Mouse (Mus musculus): ENCODE measurements around the gene Pipox. TPM values are rescaled to one million over a fixed set of nuclear protein-coding genes. Genes with fewer than 3 reads are reported as not detected.
A peak's percentile ranks its signal among the peaks of the same experiment; 100 is the strongest.

Gene Pipox
- total and polyA plus RNA-seq, 2 experiments from 2014 or later: 3.6 to 5.1 TPM

DNA sequence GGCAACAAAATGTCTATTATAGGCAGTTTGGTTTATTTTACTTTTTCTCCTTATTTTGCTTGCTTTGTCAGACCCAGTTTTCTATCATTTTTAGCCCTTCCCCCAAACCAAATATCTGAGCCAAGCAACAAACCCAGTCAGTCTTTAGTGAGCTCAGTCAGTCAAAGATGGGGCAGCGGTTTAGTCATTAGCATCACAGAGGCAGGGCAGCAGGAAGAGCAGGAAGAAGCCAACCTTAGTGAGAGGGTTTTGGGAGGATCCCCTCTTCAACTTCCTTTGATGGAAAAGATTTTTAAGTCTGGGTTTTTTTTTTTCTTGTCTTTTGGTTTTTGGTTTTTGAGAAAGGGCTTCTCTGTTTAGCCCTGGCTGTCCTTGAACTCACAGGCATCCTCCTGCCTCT is 10.8 kb upstream of the Pipox start:
- Histone ChIP-seq H3K9me3 (ENCODE audit: low read length) (no peaks in the 10 kb centered on the region), H3K4me2 (ENCODE audit: low read depth, low read length, poor library complexity, severe bottlenecking) (no peak overlapping the region), H3K9ac (replicated peaks; ENCODE audit: low read length, poor library complexity, severe bottlenecking) (no peak overlapping the region), H3K4me3 (ENCODE audit: low read depth, low read length) (no peak overlapping the region), H3K4me1 (ENCODE audit: insufficient read depth, low read length) (peaks cover 11% of the 10 kb centered on the region; the same call in 1 of the 2 replicates), H3K36me3 (ENCODE audit: insufficient read depth, low read length) (no peaks in the 10 kb centered on the region), H3K27me3 (ENCODE audit: insufficient read depth, low read length) (no peaks in the 10 kb centered on the region), H3K27ac (ENCODE audit: low read depth, low read length) (no peak overlapping the region)
- TF ChIP-seq CTCF (IDR thresholded peaks at IDR 0.05): no peak
- DNase-seq (ENCODE audit: low spot score) (no peak), ATAC-seq (ENCODE audit: low FRiP score) (no peak)
- WGBS: 36% methylated on average over 1 of the region's 1 CpGs

DNA sequence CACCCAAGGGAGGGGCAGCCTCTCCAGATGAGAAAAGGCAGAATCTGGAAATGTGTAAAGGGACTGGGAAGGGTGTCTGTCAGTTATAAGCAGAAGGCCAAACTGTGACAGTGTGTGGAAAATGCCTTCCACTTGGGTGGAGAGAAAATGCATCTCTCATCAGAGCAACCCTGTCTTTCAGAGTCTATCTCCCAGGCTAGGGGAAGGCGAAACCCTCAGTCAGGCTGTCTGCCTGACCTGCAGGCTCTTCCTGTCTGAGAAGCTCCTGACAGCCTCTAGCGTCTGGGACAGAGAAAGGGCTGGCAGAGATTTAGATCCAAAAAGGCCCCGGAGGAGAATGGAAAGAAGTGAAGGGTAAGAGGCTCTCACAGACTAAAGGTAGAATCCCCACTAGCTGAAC is 9.9 kb upstream of the Pipox start:
- H3K9ac ChIP-seq (replicated peaks; ENCODE audit: low read length, poor library complexity, severe bottlenecking): no peak overlapping the region
- H3K27ac ChIP-seq (ENCODE audit: low read depth, low read length): peak overlapping the region; percentile 4
- DNase-seq (ENCODE audit: low spot score) (peak; percentile 59), ATAC-seq (ENCODE audit: low FRiP score) (no peak)
- peaks cover 7% of the 10 kb centered on the region; the same call in 1 of the 2 replicates for H3K4me1 ChIP-seq (ENCODE audit: insufficient read depth, low read length)
- H3K27me3 ChIP-seq (ENCODE audit: insufficient read depth, low read length): no peaks in the 10 kb centered on the region
- WGBS: 25% methylated on average over 3 of the region's 3 CpGs
- H3K4me3 ChIP-seq (ENCODE audit: low read depth, low read length): no peak overlapping the region
- no peaks in the 10 kb centered on the region for H3K9me3 ChIP-seq (ENCODE audit: low read length)
- peak; percentile 50 for TF ChIP-seq CTCF (IDR thresholded peaks at IDR 0.05)
- no peaks in the 10 kb centered on the region for H3K36me3 ChIP-seq (ENCODE audit: insufficient read depth, low read length)
- no peak overlapping the region for H3K4me2 ChIP-seq (ENCODE audit: low read depth, low read length, poor library complexity, severe bottlenecking)

- TF ChIP-seq CTCF (IDR thresholded peaks at IDR 0.05): no peak
- Histone ChIP-seq H3K4me2 (ENCODE audit: low read depth, low read length, poor library complexity, severe bottlenecking) (no peak overlapping the region), H3K36me3 (ENCODE audit: insufficient read depth, low read length) (no peaks in the 10 kb centered on the region), H3K4me3 (ENCODE audit: low read depth, low read length) (no peak overlapping the region), H3K27me3 (ENCODE audit: insufficient read depth, low read length) (no peaks in the 10 kb centered on the region), H3K4me1 (ENCODE audit: insufficient read depth, low read length) (peaks cover 14% of the 10 kb centered on the region), H3K27ac (ENCODE audit: low read depth, low read length) (0 out of 2 replicates have a peak overlapping the region, but pooled peaks have one; percentile 26), H3K9ac (replicated peaks; ENCODE audit: low read length, poor library complexity, severe bottlenecking) (no peak overlapping the region), H3K9me3 (ENCODE audit: low read length) (no peaks in the 10 kb centered on the region)
- WGBS: 38% methylated on average over 6 of the region's 8 CpGs
- DNase-seq (ENCODE audit: low spot score): peak; percentile 53
- ATAC-seq (ENCODE audit: low FRiP score): no peak
Observed at GRCm38 (mm10) chr11:77901775-77902355, 8.0 kb upstream of the Pipox start.

GRCm38 (mm10) chr11:77901366-77901765 is 7.5 kb upstream of the Pipox start:
- H3K36me3 ChIP-seq (ENCODE audit: insufficient read depth, low read length): no peaks in the 10 kb centered on the region
- TF ChIP-seq CTCF (IDR thresholded peaks at IDR 0.05): no peak
- DNase-seq (ENCODE audit: low spot score) (no peak), ATAC-seq (ENCODE audit: low FRiP score) (no peak)
- no peak overlapping the region for H3K4me3 ChIP-seq (ENCODE audit: low read depth, low read length)
- H3K27ac ChIP-seq (ENCODE audit: low read depth, low read length): 0 out of 2 replicates have a peak overlapping the region, but pooled peaks have one; percentile 26
- 36% methylated on average over 5 of the region's 5 CpGs for WGBS
- peaks cover 18% of the 10 kb centered on the region for H3K4me1 ChIP-seq (ENCODE audit: insufficient read depth, low read length)
- no peak overlapping the region for H3K9ac ChIP-seq (replicated peaks; ENCODE audit: low read length, poor library complexity, severe bottlenecking)
- H3K27me3 ChIP-seq (ENCODE audit: insufficient read depth, low read length): no peaks in the 10 kb centered on the region
- no peak overlapping the region for H3K4me2 ChIP-seq (ENCODE audit: low read depth, low read length, poor library complexity, severe bottlenecking)
- no peaks in the 10 kb centered on the region for H3K9me3 ChIP-seq (ENCODE audit: low read length)

DNA sequence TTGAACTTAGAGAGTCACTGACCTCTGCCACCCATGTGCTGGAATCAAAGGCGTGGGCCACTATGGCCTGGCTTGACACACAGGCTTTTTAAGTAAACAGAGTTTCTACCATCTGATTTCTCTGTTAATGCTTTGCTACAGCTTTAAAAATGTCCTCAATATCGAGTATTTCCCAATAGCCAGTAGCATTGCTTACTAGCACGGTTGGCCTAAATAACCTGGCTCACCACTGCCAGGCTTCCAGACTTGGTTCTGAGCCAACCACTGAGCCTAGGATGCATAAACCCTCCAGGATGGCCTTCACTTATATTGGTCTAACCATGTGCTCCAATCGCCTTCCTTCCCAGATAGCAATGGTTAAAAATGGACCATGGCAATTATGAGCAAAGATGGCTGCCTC is 6.8 kb upstream of the Pipox start:
- no peaks in the 10 kb centered on the region for H3K27me3 ChIP-seq (ENCODE audit: insufficient read depth, low read length)
- no peak overlapping the region for H3K4me3 ChIP-seq (ENCODE audit: low read depth, low read length)
- no peak overlapping the region for H3K4me2 ChIP-seq (ENCODE audit: low read depth, low read length, poor library complexity, severe bottlenecking)
- H3K9ac ChIP-seq (replicated peaks; ENCODE audit: low read length, poor library complexity, severe bottlenecking): no peak overlapping the region
- H3K27ac ChIP-seq (ENCODE audit: low read depth, low read length): no peak overlapping the region
- WGBS: 89% methylated on average over 4 of the region's 4 CpGs
- ATAC-seq (ENCODE audit: low FRiP score) (no peak), DNase-seq (ENCODE audit: low spot score) (no peak)
- no peaks in the 10 kb centered on the region for H3K36me3 ChIP-seq (ENCODE audit: insufficient read depth, low read length)
- TF ChIP-seq CTCF (IDR thresholded peaks at IDR 0.05): no peak
- peaks cover 21% of the 10 kb centered on the region for H3K4me1 ChIP-seq (ENCODE audit: insufficient read depth, low read length)
- H3K9me3 ChIP-seq (ENCODE audit: low read length): no peaks in the 10 kb centered on the region

- no peaks in the 10 kb centered on the region for H3K36me3 ChIP-seq (ENCODE audit: insufficient read depth, low read length)
- H3K9me3 ChIP-seq (ENCODE audit: low read length): no peaks in the 10 kb centered on the region
- no peaks in the 10 kb centered on the region for H3K27me3 ChIP-seq (ENCODE audit: insufficient read depth, low read length)
- ATAC-seq (ENCODE audit: low FRiP score): no peak
- WGBS: 95% methylated on average over 3 of the region's 3 CpGs
- no peak for DNase-seq (ENCODE audit: low spot score)
- no peak overlapping the region for H3K4me2 ChIP-seq (ENCODE audit: low read depth, low read length, poor library complexity, severe bottlenecking)
- no peak overlapping the region for H3K27ac ChIP-seq (ENCODE audit: low read depth, low read length)
- no peak overlapping the region for H3K4me3 ChIP-seq (ENCODE audit: low read depth, low read length)
- TF ChIP-seq CTCF (IDR thresholded peaks at IDR 0.05): no peak
- H3K9ac ChIP-seq (replicated peaks; ENCODE audit: low read length, poor library complexity, severe bottlenecking): no peak overlapping the region
- peaks cover 27% of the 10 kb centered on the region for H3K4me1 ChIP-seq (ENCODE audit: insufficient read depth, low read length)
Observed at GRCm38 (mm10) chr11:77900187-77900586, 6.3 kb upstream of the Pipox start.
